Mouse (Mus musculus) intestine, postnatal 0 days (tissue): ENCODE measurements at regions not wholly inside any gene's neighbourhood (a gene's known extent, or its start where the extent isn't known, plus 50 kb on each side); places are given as distances from the start of the nearest gene placed in this dataset.

Source experiments
- ATAC-seq: fragments of 200-750 bp; cut with Nextera tagmentation; 2 replicates; pipeline ENCODE4 v1.8.0; 2017; ENCODE audit warnings: mild to moderate bottlenecking, moderate TSS enrichment, moderate library complexity
- H3K27ac ChIP-seq: fragments of 300-500 bp; sonication (generic); 2 replicates; pipeline ENCODE4 v1.5.1; 2014; ENCODE audit warnings: mild to moderate bottlenecking, low read depth, low read length, moderate library complexity
- H3K27me3 ChIP-seq: fragments of 300-500 bp; sonication (generic); replicated peaks from 2 replicates; pipeline ENCODE4 v1.6.1; 2014; ENCODE audit warnings: low read length, mixed read lengths; ENCODE audit not compliant: control insufficient read depth, insufficient read depth
- H3K36me3 ChIP-seq: fragments of 300-500 bp; sonication (generic); 2 replicates; pipeline ENCODE4 v1.6.1; 2014; ENCODE audit warnings: mild to moderate bottlenecking, moderate library complexity; ENCODE audit not compliant: control insufficient read depth, insufficient read depth
- H3K4me1 ChIP-seq: fragments of 300-500 bp; sonication (generic); replicated peaks from 2 replicates; pipeline ENCODE4 v1.6.1; 2014; ENCODE audit warnings: antibody characterized with exemption, low read length, mixed read lengths; ENCODE audit not compliant: control insufficient read depth, insufficient read depth
- H3K4me2 ChIP-seq: fragments of 300-500 bp; sonication (generic); replicated peaks from 2 replicates; pipeline ENCODE4 v1.6.1; 2014; ENCODE audit warnings: low read depth, mild to moderate bottlenecking, moderate library complexity
- H3K4me3 ChIP-seq: fragments of 300-500 bp; sonication (generic); 2 replicates; pipeline ENCODE4 v1.5.1; 2014; ENCODE audit warnings: low read depth, low read length
- H3K9ac ChIP-seq: fragments of 300-500 bp; sonication (generic); 2 replicates; pipeline ENCODE4 v1.6.1; 2014; ENCODE audit warnings: mild to moderate bottlenecking, low read depth, low read length
- H3K9me3 ChIP-seq: fragments of 300-500 bp; sonication (generic); 2 replicates; pipeline ENCODE4 v1.6.1; 2016; ENCODE audit warnings: mixed run types; ENCODE audit not compliant: control insufficient read depth
- CTCF ChIP-seq: sonication (generic); IDR thresholded peaks from 2 replicates; pipeline ENCODE4 v1.5.1; 2016; ENCODE audit warnings: low read depth, mild to moderate bottlenecking, control low read depth, antibody characterized with exemption, moderate library complexity
- WGBS: fragments of 180-500 bp; shearing (Covaris S2); extraction: QIAGEN DNeasy Blood & Tissue Kit; methylation state at CpG from one replicate; pipeline ENCODE4 v1.1.7; 2014; 5-methylcytosine and 5-hydroxymethylcytosine counted together

DNA sequence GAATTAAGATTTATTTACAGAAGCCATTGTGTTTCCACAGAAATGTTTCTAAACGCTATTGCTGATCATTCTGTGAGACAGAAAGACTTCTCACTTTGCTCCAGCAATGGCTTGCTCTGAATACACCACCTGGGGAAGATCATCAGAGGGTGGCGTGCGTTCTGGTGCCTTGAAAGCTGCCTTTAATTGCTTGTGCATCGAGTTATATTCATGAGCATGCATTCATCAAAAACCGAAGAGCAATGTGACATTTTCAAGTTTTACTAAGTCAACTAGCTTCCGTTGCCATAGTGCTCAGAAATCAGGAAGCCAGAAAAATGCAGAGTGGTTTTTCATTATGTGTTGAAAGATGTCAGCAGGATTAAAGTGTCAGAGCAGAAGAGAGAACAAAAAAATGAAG is 85.0 kb upstream of the Pcdh18 start:
- 73% methylated on average over 6 of the region's 6 CpGs for WGBS
- Histone ChIP-seq H3K4me2 (no peak overlapping the region), H3K9ac (no peak overlapping the region), H3K9me3 (no peaks in the 10 kb centered on the region), H3K4me1 (no peaks in the 10 kb centered on the region), H3K36me3 (no peaks in the 10 kb centered on the region), H3K4me3 (no peak overlapping the region), H3K27me3 (no peaks in the 10 kb centered on the region), H3K27ac (no peak overlapping the region)
- TF ChIP-seq CTCF: no peak
- no peak for ATAC-seq

DNA sequence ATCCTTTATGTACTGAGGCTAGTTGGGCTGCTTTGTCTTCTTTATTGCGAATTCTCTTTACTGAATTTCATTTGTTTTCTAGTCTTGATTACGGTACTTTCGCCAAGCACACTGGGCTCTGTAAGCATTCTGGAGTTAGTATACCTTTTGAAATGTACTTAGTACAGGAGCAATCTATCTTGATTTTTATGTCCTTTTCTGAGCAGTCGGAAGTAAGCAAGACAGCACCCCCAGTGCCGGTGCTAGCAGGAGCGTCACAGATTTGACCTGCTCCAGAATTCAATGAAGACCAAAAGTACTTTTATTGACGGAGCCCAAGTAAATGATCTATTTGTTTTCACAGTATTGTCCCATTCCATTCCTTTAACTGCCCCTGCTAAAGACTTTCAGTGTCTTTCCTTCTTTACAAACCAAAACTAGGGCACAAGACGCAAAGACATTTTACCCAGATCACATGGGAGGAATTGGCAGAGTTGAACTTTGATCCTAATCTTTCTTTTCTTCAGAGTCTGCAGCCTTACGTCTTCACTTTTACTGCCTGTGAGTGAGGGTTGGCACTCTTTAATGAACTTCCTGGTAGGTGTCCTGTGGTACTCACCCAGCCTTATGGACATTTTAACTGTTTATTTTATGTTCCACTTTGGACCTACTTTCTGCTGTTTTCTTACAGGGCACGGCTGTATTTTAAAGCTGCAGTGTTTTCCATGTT is 83.5 kb upstream of the Pcdh18 start:
- Histone ChIP-seq H3K9ac (no peak overlapping the region), H3K27ac (no peak overlapping the region), H3K27me3 (no peaks in the 10 kb centered on the region), H3K4me2 (peak overlapping the region; percentile 37; the same call in 1 of the 2 replicates), H3K4me3 (0 out of 2 replicates have a peak overlapping the region, but pooled peaks have one; percentile 1), H3K9me3 (no peaks in the 10 kb centered on the region), H3K36me3 (no peaks in the 10 kb centered on the region), H3K4me1 (no peaks in the 10 kb centered on the region)
- no peak for TF ChIP-seq CTCF
- peak; percentile 99 for ATAC-seq
- 61% methylated on average over 10 of the region's 10 CpGs for WGBS

DNA sequence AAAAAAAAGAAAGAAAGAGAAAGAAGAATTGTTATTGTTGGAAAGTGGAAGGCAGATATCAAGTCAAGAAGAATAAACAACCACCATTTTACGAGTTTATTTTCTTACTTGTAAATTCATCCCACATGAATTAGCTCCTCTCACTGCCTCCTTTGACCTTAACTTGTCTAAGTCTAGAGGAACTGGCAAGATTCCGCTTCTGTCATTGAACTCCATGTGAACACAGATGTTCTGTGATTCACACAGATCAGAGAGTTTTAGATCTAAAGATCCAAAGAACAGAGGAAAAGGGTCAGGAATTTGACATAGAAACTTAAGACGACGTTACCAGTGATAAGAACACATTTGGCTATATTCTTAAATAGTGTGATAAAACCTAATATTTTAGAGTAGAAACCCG is 57.3 kb upstream of the Pcdh18 start:
- 72% methylated on average over 5 of the region's 5 CpGs for WGBS
- no peak overlapping the region for H3K4me3 ChIP-seq
- no peaks in the 10 kb centered on the region for H3K4me1 ChIP-seq
- no peak overlapping the region for H3K9ac ChIP-seq
- H3K27me3 ChIP-seq: no peaks in the 10 kb centered on the region
- no peak for ATAC-seq
- H3K27ac ChIP-seq: no peak overlapping the region
- no peaks in the 10 kb centered on the region for H3K9me3 ChIP-seq
- no peak for TF ChIP-seq CTCF
- no peak overlapping the region for H3K4me2 ChIP-seq
- H3K36me3 ChIP-seq: no peaks in the 10 kb centered on the region

DNA sequence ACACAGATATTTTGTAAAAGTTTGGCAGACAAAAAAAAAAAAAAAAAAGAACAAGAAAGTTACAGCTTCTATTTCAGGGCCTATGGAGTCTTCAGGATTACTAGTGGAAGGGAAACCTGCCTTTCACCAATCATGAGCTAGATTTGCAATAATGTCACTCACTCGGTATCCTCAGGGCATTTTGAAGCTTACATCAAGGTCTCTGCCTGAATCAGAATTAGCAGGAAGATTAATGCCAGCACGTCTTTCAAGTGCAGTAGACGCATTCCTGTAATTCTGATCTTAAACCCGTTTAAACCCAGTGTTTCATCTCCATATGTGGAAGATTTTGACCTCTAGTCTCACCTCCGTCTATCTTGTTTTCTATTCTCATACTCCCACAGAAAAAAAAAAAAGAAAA is 50.6 kb upstream of the Pcdh18 start:
- Histone ChIP-seq H3K36me3 (no peaks in the 10 kb centered on the region), H3K9ac (no peak overlapping the region), H3K4me2 (no peak overlapping the region), H3K4me3 (no peak overlapping the region), H3K27me3 (no peaks in the 10 kb centered on the region), H3K27ac (no peak overlapping the region), H3K9me3 (no peaks in the 10 kb centered on the region), H3K4me1 (no peaks in the 10 kb centered on the region)
- WGBS: 48% methylated on average over 5 of the region's 5 CpGs
- ATAC-seq: no peak
- no peak for TF ChIP-seq CTCF

DNA sequence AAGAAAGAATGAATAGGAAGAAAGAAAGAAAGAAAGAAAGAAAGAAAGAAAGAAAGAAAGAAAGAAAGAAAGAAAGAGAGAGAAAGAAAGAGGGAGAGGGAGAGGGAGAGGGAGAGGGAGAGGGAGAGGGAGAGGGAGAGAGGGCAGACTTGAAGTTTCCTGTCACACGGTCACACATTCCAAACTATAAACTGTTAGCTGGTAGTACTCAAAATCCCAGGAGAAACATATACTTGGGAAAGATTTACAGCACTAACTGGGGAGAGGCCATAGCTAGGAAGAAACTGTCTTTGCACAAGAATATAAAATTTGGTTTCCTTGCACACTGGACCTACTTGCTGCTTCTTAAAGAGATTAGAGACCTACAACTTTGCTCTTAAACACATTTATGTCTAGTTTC is 50.2 kb upstream of the Pcdh18 start:
- H3K9me3 ChIP-seq: no peaks in the 10 kb centered on the region
- no peak overlapping the region for H3K4me3 ChIP-seq
- no peaks in the 10 kb centered on the region for H3K4me1 ChIP-seq
- no peak overlapping the region for H3K4me2 ChIP-seq
- no peaks in the 10 kb centered on the region for H3K36me3 ChIP-seq
- H3K27me3 ChIP-seq: no peaks in the 10 kb centered on the region
- no peak overlapping the region for H3K27ac ChIP-seq
- 25% methylated on average over 1 of the region's 1 CpGs for WGBS
- no peak for TF ChIP-seq CTCF
- no peak for ATAC-seq
- H3K9ac ChIP-seq: no peak overlapping the region
